Mouse (Mus musculus) left cerebral cortex, postnatal 14 days (tissue): ENCODE measurements at regions not wholly inside any gene's neighbourhood (a gene's known extent, or its start where the extent isn't known, plus 50 kb on each side); places are given as distances from the start of the nearest gene placed in this dataset.
"Not testable (repeated sequence)": the region's sequence is repeated elsewhere in the genome, so short reads cannot be mapped to it uniquely, and the experiment has no call there.

Experiments used
- DNase-seq, 2 experiments: peaks; one replicate each; pipeline ENCODE4 v3.0.0; 2021 to 2022; ENCODE audit warnings: low spot score in 2 of 2, mixed read lengths in 1 of 2
- intact Hi-C: fragments of 180-260 bp; cut with DNase I; formaldehyde crosslinking; loops from one replicate; pipeline ENCODE4 v1.15.1; 2025

- DNase-seq, result no peak
- intact Hi-C loops, result no loop called here
These were observed 201.8 kb downstream of the Adgb start for GRCm38 (mm10) chr10:10270297-10270696.

GRCm38 (mm10) chr10:10252540-10253318 lies 219.4 kb downstream of the Adgb start:
- intact Hi-C loops, result no loop called here
- peak in 1 of 2 experiments; percentile 10 for DNase-seq

GRCm38 (mm10) chr10:10252136-10252535 lies 220.0 kb downstream of the Adgb start:
- peak in 1 of 2 experiments; percentile 5 for DNase-seq
- intact Hi-C loops, result no loop called here

- intact Hi-C loops, result no loop called here
- no peak for DNase-seq
These were observed 237.1 kb downstream of the Adgb start for GRCm38 (mm10) chr10:10234894-10235523.

GRCm38 (mm10) chr10:10224582-10225144 lies 247.5 kb downstream of the Adgb start:
- intact Hi-C loops, result no loop called here
- DNase-seq, result no peak

- no peak for DNase-seq
- intact Hi-C loops, result no loop called here
These were observed 252.4 kb downstream of the Adgb start for GRCm38 (mm10) chr10:10219726-10220125.

GRCm38 (mm10) chr10:10216892-10217291 lies 255.2 kb downstream of the Adgb start:
- intact Hi-C loops, result no loop called here

GRCm38 (mm10) chr10:10215376-10215775 lies 256.8 kb downstream of the Adgb start:
- intact Hi-C loops, result no loop called here

More at GRCm38 (mm10) chr10:10216892-10217291, 255.2 kb downstream of the Adgb start:
- no peak for DNase-seq

GRCm38 (mm10) chr10:10208354-10208753 lies 263.8 kb downstream of the Adgb start:
- no peak for DNase-seq
- intact Hi-C loops, result no loop called here

More at GRCm38 (mm10) chr10:10215376-10215775, 256.8 kb downstream of the Adgb start:
- peak; percentile 7 to 27 for DNase-seq

GRCm38 (mm10) chr10:10205805-10206520 lies 266.2 kb downstream of the Adgb start:
- intact Hi-C loops, result no loop called here
- DNase-seq, result no peak

- DNase-seq, result no peak
- intact Hi-C loops, result no loop called here
These were observed 268.1 kb downstream of the Adgb start for GRCm38 (mm10) chr10:10203982-10204381.

- intact Hi-C loops, result no loop called here
These were observed 281.8 kb downstream of the Adgb start for GRCm38 (mm10) chr10:10190308-10190707.

GRCm38 (mm10) chr10:10188113-10188512 lies 284.0 kb downstream of the Adgb start:
- intact Hi-C loops, result no loop called here
- DNase-seq, result no peak

More at GRCm38 (mm10) chr10:10190308-10190707, 281.8 kb downstream of the Adgb start:
- DNase-seq, result peak in 1 of 2 experiments; percentile 12

- intact Hi-C loops, result no loop called here
These were observed 285.4 kb downstream of the Adgb start for GRCm38 (mm10) chr10:10186721-10187120.

GRCm38 (mm10) chr10:10185298-10185883 lies 284.5 kb upstream of the Stxbp5 start:
- no peak for DNase-seq
- intact Hi-C loops, result no loop called here

More at GRCm38 (mm10) chr10:10186721-10187120, 285.4 kb downstream of the Adgb start:
- DNase-seq, result no peak

- DNase-seq, result no peak
- intact Hi-C loops, result no loop called here
These were observed 283.5 kb upstream of the Stxbp5 start for GRCm38 (mm10) chr10:10184386-10184785.

GRCm38 (mm10) chr10:10177037-10177436 lies 276.2 kb upstream of the Stxbp5 start:
- DNase-seq, intact Hi-C loops: not testable (repeated sequence)
